9 mouse cellular contexts compared by ENCODE assay signal in genomic region chr14:108910449-108911137, GRCm38 (mm10). TPM values are rescaled to one million over a fixed set of nuclear protein-coding genes. Genes with fewer than 3 reads are reported as not detected.
A peak's percentile ranks its signal among the peaks of the same experiment; 100 is the strongest.
DNase-seq lines count a peak whose midpoint lies in the region; ATAC-seq lines count a peak whose summit lies in the region.
"Had no signal": no experiment of that assay in that cellular context is flagged by ENCODE, and none has a peak within 500 bp of the region (broad histone marks: within the 10 kb centered on the region; RNA-seq: fewer than 3 reads in every experiment).

No protein-coding gene starts in this region.

- H3K4me1 ChIP-seq in heart, embryonic 11.5 days (ENCODE audit: control insufficient read depth, insufficient read depth, low read length): peaks cover 4% of the 10 kb centered on the region
- peaks cover 20% of the 10 kb centered on the region; the same call in 1 of the 2 replicates for H3K4me1 ChIP-seq in forebrain, embryonic 14.5 days (ENCODE audit: control insufficient read depth, insufficient read depth, low read length)
- H3K4me1 ChIP-seq in neural tube, embryonic 13.5 days (replicated peaks): peaks cover 32% of the 10 kb centered on the region

- 3% methylated on average over 19 of the region's 19 CpGs for WGBS in heart, embryonic 11.5 days (ENCODE audit: insufficient replicate concordance)
- 3% methylated on average over 19 of the region's 19 CpGs for WGBS in forebrain, embryonic 14.5 days
- 3% methylated on average over 19 of the region's 19 CpGs for WGBS in neural tube, embryonic 13.5 days

- H3K27me3 ChIP-seq in heart, embryonic 11.5 days (ENCODE audit: control insufficient read depth, insufficient read depth, low read length): peaks cover 26% of the 10 kb centered on the region
- no peaks in the 10 kb centered on the region for H3K27me3 ChIP-seq in forebrain, embryonic 14.5 days (replicated peaks; ENCODE audit: control insufficient read depth, insufficient read depth, low read length)
- H3K27me3 ChIP-seq in neural tube, embryonic 13.5 days: no peaks in the 10 kb centered on the region

- no peak for DNase-seq in heart, adult 18-20 months
- DNase-seq in brain, adult 2 months (ENCODE audit: low read depth, low spot score): peak; percentile 53
- DNase-seq in forebrain, embryonic 14.5 days (ENCODE audit: low spot score): peak; percentile 40
- DNase-seq in kidney, postnatal 25 days: peak; percentile 26 to 58
- no peak for DNase-seq in urinary bladder, adult 18-20 months (ENCODE audit: low spot score in 2 of 2)
- DNase-seq in gastrocnemius, postnatal 4 days (ENCODE audit: low spot score in 2 of 2): no peak

- H3K9me3 ChIP-seq in heart, embryonic 11.5 days (replicated peaks; ENCODE audit: control insufficient read depth, low read length): no peaks in the 10 kb centered on the region
- no peaks in the 10 kb centered on the region for H3K9me3 ChIP-seq in forebrain, embryonic 14.5 days (replicated peaks; ENCODE audit: control insufficient read depth, low read length)
- no peaks in the 10 kb centered on the region for H3K9me3 ChIP-seq in neural tube, embryonic 13.5 days

- no peak for ATAC-seq in heart, embryonic 11.5 days (replicated peaks; ENCODE audit: insufficient number of reproducible peaks, low FRiP score, low TSS enrichment)
- 0 out of 2 replicates have a peak, but pooled peaks have one; percentile 2 for ATAC-seq in forebrain, embryonic 14.5 days
- 0 out of 2 replicates have a peak, but pooled peaks have one; percentile 1 for ATAC-seq in neural tube, embryonic 13.5 days (ENCODE audit: low read depth)

- H3K9ac ChIP-seq in heart, embryonic 11.5 days (ENCODE audit: low read depth, low read length): no peak overlapping the region
- peak overlapping the region; percentile 86 for H3K9ac ChIP-seq in forebrain, embryonic 14.5 days (ENCODE audit: low read length)
- H3K9ac ChIP-seq in neural tube, embryonic 13.5 days: peak overlapping the region; percentile 95

- no peaks in the 10 kb centered on the region for H3K36me3 ChIP-seq in heart, embryonic 11.5 days (ENCODE audit: control insufficient read depth, insufficient read depth, low read length)
- no peaks in the 10 kb centered on the region for H3K36me3 ChIP-seq in forebrain, embryonic 14.5 days (ENCODE audit: control insufficient read depth, insufficient read depth, low read length)
- no peaks in the 10 kb centered on the region for H3K36me3 ChIP-seq in neural tube, embryonic 13.5 days

- peak overlapping the region; percentile 30 for H3K4me3 ChIP-seq in heart, embryonic 11.5 days (ENCODE audit: low read depth, low read length)
- H3K4me3 ChIP-seq in forebrain, embryonic 14.5 days (ENCODE audit: low read depth, low read length): peak overlapping the region; percentile 60
- peak overlapping the region; percentile 72 for H3K4me3 ChIP-seq in neural tube, embryonic 13.5 days

- H3K27ac ChIP-seq in heart, embryonic 11.5 days (ENCODE audit: low read depth, low read length): no peak overlapping the region
- no peak overlapping the region for H3K27ac ChIP-seq in forebrain, embryonic 14.5 days (ENCODE audit: low read depth, low read length)
- peak overlapping the region; percentile 96 for H3K27ac ChIP-seq in neural tube, embryonic 13.5 days (replicated peaks)

- peak overlapping the region; percentile 71 for H3K4me2 ChIP-seq in heart, embryonic 11.5 days
- peak overlapping the region; percentile 94 for H3K4me2 ChIP-seq in forebrain, embryonic 14.5 days (ENCODE audit: low read length)
- peak overlapping the region; percentile 92 for H3K4me2 ChIP-seq in neural tube, embryonic 13.5 days

RNA-seq across cellular contexts. Expression of gene Slitrk1, which starts 3.4 kb away (rescaled TPM):
- 0.27 and 0.45 TPM in 2 replicates for polyA plus RNA-seq in heart, embryonic 11.5 days (2014; fragmentation: Nextera tagmentation; extraction: Ambion mirVana)
- not detected for total RNA-seq in heart, adult 18-20 months (2021)
- polyA plus RNA-seq in forebrain, embryonic 14.5 days (2014; fragmentation: Nextera tagmentation; extraction: Ambion mirVana): 13.4 and 17.8 TPM in 2 replicates
- 38.6 and 39.3 TPM in 2 replicates for polyA plus RNA-seq in neural tube, embryonic 13.5 days (2015; fragmentation: Nextera tagmentation; extraction: Ambion mirVana)
- 1 to 10 TPM; 3.3 to 3.7 TPM for total RNA-seq in gastrocnemius, postnatal 4 days (2021)
- polyA plus RNA-seq: spleen, adult 2 months had no signal

Comparison
In these comparisons a context has a peak if more than half of its experiments do, and no peak if none do; other contexts are left out.
1. DNase-seq: peak in brain, adult 2 months (single experiment), forebrain, embryonic 14.5 days (single experiment) and kidney, postnatal 25 days (2 of 2); none in heart, adult 18-20 months (0 of 2), urinary bladder, adult 18-20 months (0 of 2) and gastrocnemius, postnatal 4 days (0 of 2).
2. Peak in every context shown above with its lines, with median percentiles within 50 percentile points of each other: H3K4me2 ChIP-seq and H3K4me3 ChIP-seq.